Mouse (Mus musculus): ENCODE results near the gene Specc1. TPM values are rescaled to one million over a fixed set of nuclear protein-coding genes. Genes with fewer than 3 reads are reported as not detected.

The Specc1 gene
- total and polyA plus RNA-seq, 3 experiments = 2.5 to 5.8 TPM; not detected in 1

- no peaks in the 10 kb centered on the region for H3K27me3 ChIP-seq (ENCODE audit: control insufficient read depth in 1 of 2, insufficient read depth in 2 of 2, low read length in 2 of 2)
- H3K4me1 ChIP-seq (ENCODE audit: control insufficient read depth in 1 of 2, insufficient read depth in 2 of 2, low read length in 2 of 2) = peaks cover 2 to 11% of the 10 kb centered on the region in 2 experiments
- H3K9me3 ChIP-seq (replicated peaks; ENCODE audit: insufficient read depth, low read length) = no peaks in the 10 kb centered on the region
- peak; percentile 57 for DNase-seq (ENCODE audit: low read depth, low spot score)
- peak overlapping the region; percentile 40 for H3K27ac ChIP-seq (ENCODE audit: control insufficient read depth, low read depth, low read length)
- peak overlapping the region; percentile 57 for H3K9ac ChIP-seq (ENCODE audit: control insufficient read depth, low read depth, low read length, poor library complexity, severe bottlenecking)
- peak overlapping the region; percentile 39 to 49 for H3K4me3 ChIP-seq (ENCODE audit: control insufficient read depth in 1 of 2, insufficient read depth in 1 of 2, low read depth in 2 of 2, low read length in 2 of 2)
- peaks cover 0 to 4% of the 10 kb centered on the region in 2 experiments; a peak in 2 of 4 replicates for H3K36me3 ChIP-seq (ENCODE audit: control insufficient read depth in 1 of 2, insufficient read depth in 2 of 2, low read length in 2 of 2)
- no peak for TF ChIP-seq GABPA (IDR thresholded peaks at IDR 0.05; ENCODE audit: low read depth, low read length)
- TF ChIP-seq SIN3A (IDR thresholded peaks at IDR 0.05; ENCODE audit: low read length) = 0 out of 2 replicates have a peak, but pooled peaks have one; percentile 17
- TF ChIP-seq RAD21 (IDR thresholded peaks at IDR 0.05; ENCODE audit: low read depth, low read length) = peak; percentile 19
- no peak for TF ChIP-seq USF2 (IDR thresholded peaks at IDR 0.05; ENCODE audit: borderline replicate concordance in 1 of 2, insufficient read depth in 1 of 2, low read depth in 1 of 2, low read length in 2 of 2)
- TF ChIP-seq ZC3H11A (IDR thresholded peaks at IDR 0.05; ENCODE audit: low read depth, low read length) = peak; percentile 27
- TF ChIP-seq CTCF (IDR thresholded peaks at IDR 0.05 in 2 of 3, conservative IDR thresholded peaks at IDR 0.05 in 1 of 3; ENCODE audit: control insufficient read depth in 1 of 3, insufficient read depth in 1 of 3, low read depth in 2 of 3, low read length in 3 of 3, poor library complexity in 1 of 3, severe bottlenecking in 1 of 3) = peak in 2 of 3 experiments; percentile 43; a peak in 4 of 6 replicates
- peak; percentile 40 for TF ChIP-seq SMC3 (IDR thresholded peaks at IDR 0.05; ENCODE audit: low read depth, low read length)
- no peak for TF ChIP-seq MYC (IDR thresholded peaks at IDR 0.05; ENCODE audit: low read depth, low read length)
- H3K79me2 ChIP-seq (ENCODE audit: control insufficient read depth, insufficient read depth, low read length, poor library complexity) = no peaks in the 10 kb centered on the region; the same call in 1 of the 2 replicates
These were observed 54.2 kb downstream of the Specc1 start for GRCm38 (mm10) chr11:62010625-62011231.

- H3K36me3 ChIP-seq (ENCODE audit: control insufficient read depth in 1 of 2, insufficient read depth in 2 of 2, low read length in 2 of 2) = peaks cover 0 to 2% of the 10 kb centered on the region in 2 experiments; a peak in 2 of 4 replicates
- no peak overlapping the region for H3K9ac ChIP-seq (ENCODE audit: control insufficient read depth, low read depth, low read length, poor library complexity, severe bottlenecking)
- H3K9me3 ChIP-seq (replicated peaks; ENCODE audit: insufficient read depth, low read length) = no peaks in the 10 kb centered on the region
- H3K27ac ChIP-seq (ENCODE audit: control insufficient read depth, low read depth, low read length) = no peak overlapping the region
- no peaks in the 10 kb centered on the region for H3K79me2 ChIP-seq (ENCODE audit: control insufficient read depth, insufficient read depth, low read length, poor library complexity)
- H3K4me1 ChIP-seq (ENCODE audit: control insufficient read depth in 1 of 2, insufficient read depth in 2 of 2, low read length in 2 of 2) = peaks cover 2 to 7% of the 10 kb centered on the region in 2 experiments
- no peaks in the 10 kb centered on the region for H3K27me3 ChIP-seq (ENCODE audit: control insufficient read depth in 1 of 2, insufficient read depth in 2 of 2, low read length in 2 of 2)
- DNase-seq (ENCODE audit: low read depth, low spot score) = no peak
- H3K4me3 ChIP-seq (ENCODE audit: control insufficient read depth in 1 of 2, insufficient read depth in 1 of 2, low read depth in 2 of 2, low read length in 2 of 2) = no peak overlapping the region
- TF ChIP-seq TAL1 (IDR thresholded peaks at IDR 0.05; ENCODE audit: low read length) (no peak), ZKSCAN1 (IDR thresholded peaks at IDR 0.05; ENCODE audit: low read depth, low read length) (no peak), JUND (IDR thresholded peaks at IDR 0.05; ENCODE audit: low read depth, low read length) (no peak), BHLHE40 (IDR thresholded peaks at IDR 0.05; ENCODE audit: borderline replicate concordance, low read depth, low read length) (no peak), CTCF (IDR thresholded peaks at IDR 0.05 in 2 of 3, conservative IDR thresholded peaks at IDR 0.05 in 1 of 3; ENCODE audit: control insufficient read depth in 1 of 3, insufficient read depth in 1 of 3, low read depth in 2 of 3, low read length in 3 of 3, poor library complexity in 1 of 3, severe bottlenecking in 1 of 3) (no peak), RAD21 (IDR thresholded peaks at IDR 0.05; ENCODE audit: low read depth, low read length) (no peak)
These were observed 55.5 kb downstream of the Specc1 start for GRCm38 (mm10) chr11:62012039-62012438.

- H3K9ac ChIP-seq (ENCODE audit: control insufficient read depth, low read depth, low read length, poor library complexity, severe bottlenecking) = no peak overlapping the region
- H3K4me1 ChIP-seq (ENCODE audit: control insufficient read depth in 1 of 2, insufficient read depth in 2 of 2, low read length in 2 of 2) = peaks cover 2 to 7% of the 10 kb centered on the region in 2 experiments
- no peaks in the 10 kb centered on the region for H3K9me3 ChIP-seq (replicated peaks; ENCODE audit: insufficient read depth, low read length)
- H3K27me3 ChIP-seq (ENCODE audit: control insufficient read depth in 1 of 2, insufficient read depth in 2 of 2, low read length in 2 of 2) = no peaks in the 10 kb centered on the region
- H3K27ac ChIP-seq (ENCODE audit: control insufficient read depth, low read depth, low read length) = no peak overlapping the region
- peak; percentile 41 for DNase-seq (ENCODE audit: low read depth, low spot score)
- H3K79me2 ChIP-seq (ENCODE audit: control insufficient read depth, insufficient read depth, low read length, poor library complexity) = no peaks in the 10 kb centered on the region
- peaks cover 0 to 2% of the 10 kb centered on the region in 2 experiments; a peak in 1 of 4 replicates for H3K36me3 ChIP-seq (ENCODE audit: control insufficient read depth in 1 of 2, insufficient read depth in 2 of 2, low read length in 2 of 2)
- no peak overlapping the region for H3K4me3 ChIP-seq (ENCODE audit: control insufficient read depth in 1 of 2, insufficient read depth in 1 of 2, low read depth in 2 of 2, low read length in 2 of 2)
- TF ChIP-seq MYB (IDR thresholded peaks at IDR 0.05; ENCODE audit: low read depth, low read length) (no peak), KAT2A (conservative IDR thresholded peaks at IDR 0.05; ENCODE audit: low read depth, low read length) (no peak), TAL1 (IDR thresholded peaks at IDR 0.05; ENCODE audit: low read length) (no peak), NRF1 (IDR thresholded peaks at IDR 0.05; ENCODE audit: insufficient read depth, low read depth, low read length, poor library complexity, severe bottlenecking) (no peak), MYC (IDR thresholded peaks at IDR 0.05; ENCODE audit: low read depth, low read length) (no peak), CHD2 (IDR thresholded peaks at IDR 0.05; ENCODE audit: low read length) (no peak), ZNF384 (IDR thresholded peaks at IDR 0.05; ENCODE audit: low read depth, low read length) (no peak), CTCF (IDR thresholded peaks at IDR 0.05 in 2 of 3, conservative IDR thresholded peaks at IDR 0.05 in 1 of 3; ENCODE audit: control insufficient read depth in 1 of 3, insufficient read depth in 1 of 3, low read depth in 2 of 3, low read length in 3 of 3, poor library complexity in 1 of 3, severe bottlenecking in 1 of 3) (no peak), CHD1 (IDR thresholded peaks at IDR 0.05; ENCODE audit: low read depth, low read length) (no peak), EP300 (IDR thresholded peaks at IDR 0.05; ENCODE audit: low read depth in 1 of 2, low read length in 2 of 2) (no peak), E2F4 (IDR thresholded peaks at IDR 0.05; ENCODE audit: borderline replicate concordance, low read depth, low read length) (no peak), SIN3A (IDR thresholded peaks at IDR 0.05; ENCODE audit: low read length) (no peak), MAX (IDR thresholded peaks at IDR 0.05; ENCODE audit: low read length) (no peak), TBP (IDR thresholded peaks at IDR 0.05; ENCODE audit: low read depth, low read length) (no peak), GABPA (IDR thresholded peaks at IDR 0.05; ENCODE audit: low read depth, low read length) (no peak), HCFC1 (IDR thresholded peaks at IDR 0.05; ENCODE audit: low read depth, low read length) (no peak), SMC3 (IDR thresholded peaks at IDR 0.05; ENCODE audit: low read depth, low read length) (no peak)
These were observed 56.9 kb downstream of the Specc1 start for GRCm38 (mm10) chr11:62013449-62013848.
